Mouse (Mus musculus): ENCODE measurements around the gene 1600014C10Rik.

Gene 1600014C10Rik

DNA sequence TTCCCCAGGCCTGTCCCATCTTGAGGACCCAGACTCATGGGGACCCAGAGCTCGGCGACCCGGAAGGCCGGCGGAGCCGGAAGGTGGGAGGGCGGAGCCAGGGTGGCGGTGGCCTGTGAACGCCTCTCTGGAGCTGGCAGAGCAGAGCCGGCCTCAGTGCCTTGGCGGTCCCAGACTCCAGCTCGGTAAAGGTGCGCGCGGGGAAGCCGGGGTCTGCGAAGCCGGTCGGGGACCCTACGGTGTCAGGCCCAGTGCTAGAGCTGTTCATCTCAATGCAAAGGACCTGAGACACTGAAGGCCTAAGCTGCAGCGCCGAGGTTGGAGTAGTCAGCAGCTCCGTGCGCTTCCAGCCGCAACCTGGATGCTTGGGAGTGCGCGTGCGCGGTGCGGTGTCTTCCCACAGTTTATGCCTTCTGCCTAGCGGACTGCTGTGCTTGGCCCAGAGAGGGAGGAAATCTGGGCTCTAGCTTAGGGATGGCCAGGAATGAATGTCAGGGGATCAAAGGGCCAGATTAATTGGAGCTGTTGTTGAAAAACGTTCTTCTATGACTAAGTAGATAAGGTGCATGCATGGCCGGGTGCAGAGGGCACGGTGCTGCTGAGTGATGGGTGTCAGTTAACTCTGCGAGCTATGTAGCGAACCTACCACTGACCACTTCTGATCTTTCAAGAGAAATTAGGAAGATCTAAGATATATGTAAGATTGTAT, 846 bp downstream of the 1600014C10Rik start:
- peak; percentile 78 to 84 for DNase-seq (ENCODE audit: low spot score in 2 of 2)

DNA sequence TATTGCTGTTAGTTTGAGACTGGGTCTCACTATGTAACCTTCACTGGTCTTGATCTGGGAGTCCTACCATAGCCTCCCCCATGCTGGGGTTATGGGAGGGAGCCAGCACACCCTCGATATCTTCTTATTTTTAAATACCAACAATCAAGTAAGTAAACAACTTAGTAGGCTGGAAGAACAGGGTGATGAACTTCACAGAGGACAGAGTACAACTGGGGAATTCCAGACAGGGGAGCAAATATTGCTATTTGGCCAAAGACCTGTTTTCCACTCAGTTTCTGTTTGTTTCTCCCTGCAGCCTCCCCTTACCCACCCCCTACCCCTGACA, 1.4 kb downstream of the 1600014C10Rik start:
- DNase-seq (ENCODE audit: low spot score in 2 of 2): no peak

DNA sequence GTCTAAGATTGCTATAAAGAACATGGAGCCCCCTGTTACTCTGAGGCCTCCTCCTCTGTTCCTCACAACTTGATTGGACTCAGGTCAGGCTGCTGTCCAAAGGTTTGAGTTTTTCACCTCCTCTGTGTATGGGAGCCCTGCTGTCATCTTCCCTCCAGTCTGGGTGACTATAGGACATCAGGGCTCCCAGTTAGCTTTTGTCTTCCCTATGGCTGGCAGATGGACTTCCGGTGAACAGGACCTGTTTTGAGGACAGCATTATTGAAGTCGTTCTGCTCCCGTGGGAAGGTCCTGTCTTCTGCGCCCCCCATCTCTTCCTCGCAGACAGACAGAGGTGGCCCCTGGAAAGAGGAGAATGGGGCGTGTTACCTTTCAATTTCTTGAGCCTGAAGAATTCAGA, 1.8 kb downstream of the 1600014C10Rik start:
- no peak for DNase-seq (ENCODE audit: low spot score in 2 of 2)

DNA sequence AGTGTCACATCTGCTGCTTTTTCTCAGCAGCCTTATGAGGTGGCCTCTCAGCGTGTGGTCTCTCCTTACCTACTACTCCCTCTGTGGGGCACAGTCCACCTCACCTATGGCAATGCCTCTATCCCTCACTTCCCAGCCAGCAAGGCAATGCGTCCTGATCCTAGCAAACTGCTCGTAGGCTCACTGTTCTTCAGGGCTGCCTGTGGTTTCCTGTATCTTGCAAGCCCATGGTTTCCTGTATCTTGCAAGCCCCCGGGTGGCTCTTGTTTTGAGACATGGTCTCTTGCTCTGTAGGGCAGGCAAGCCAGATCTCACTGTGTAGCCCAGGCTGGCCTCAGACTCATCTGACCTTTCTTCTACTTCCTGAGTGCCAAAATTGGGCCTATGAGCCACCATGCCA, 3.8 kb downstream of the 1600014C10Rik start:
- DNase-seq (ENCODE audit: low spot score in 2 of 2): peak; percentile 44 to 59

DNA sequence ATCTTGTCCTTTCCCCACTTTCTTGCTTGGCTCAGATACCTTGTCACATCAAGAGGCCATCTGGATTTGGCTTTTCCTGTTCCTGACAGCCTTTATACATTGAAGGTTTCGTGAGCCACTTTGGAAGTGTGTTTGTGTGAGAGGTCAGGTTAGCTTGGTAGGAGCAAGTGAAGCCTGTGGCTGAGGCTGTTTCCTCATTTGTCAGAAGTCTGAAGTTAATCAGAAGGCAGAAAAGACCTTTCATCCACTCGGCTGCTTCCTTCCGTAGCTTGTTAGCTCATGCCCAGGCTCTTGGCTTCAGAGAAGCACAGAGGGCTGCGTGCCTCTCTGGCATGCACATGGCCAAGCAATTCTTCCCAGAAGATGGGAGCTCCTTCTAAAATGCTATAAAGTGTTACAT, 4.8 kb downstream of the 1600014C10Rik start:
- no peak for DNase-seq (ENCODE audit: low spot score in 2 of 2)

DNA sequence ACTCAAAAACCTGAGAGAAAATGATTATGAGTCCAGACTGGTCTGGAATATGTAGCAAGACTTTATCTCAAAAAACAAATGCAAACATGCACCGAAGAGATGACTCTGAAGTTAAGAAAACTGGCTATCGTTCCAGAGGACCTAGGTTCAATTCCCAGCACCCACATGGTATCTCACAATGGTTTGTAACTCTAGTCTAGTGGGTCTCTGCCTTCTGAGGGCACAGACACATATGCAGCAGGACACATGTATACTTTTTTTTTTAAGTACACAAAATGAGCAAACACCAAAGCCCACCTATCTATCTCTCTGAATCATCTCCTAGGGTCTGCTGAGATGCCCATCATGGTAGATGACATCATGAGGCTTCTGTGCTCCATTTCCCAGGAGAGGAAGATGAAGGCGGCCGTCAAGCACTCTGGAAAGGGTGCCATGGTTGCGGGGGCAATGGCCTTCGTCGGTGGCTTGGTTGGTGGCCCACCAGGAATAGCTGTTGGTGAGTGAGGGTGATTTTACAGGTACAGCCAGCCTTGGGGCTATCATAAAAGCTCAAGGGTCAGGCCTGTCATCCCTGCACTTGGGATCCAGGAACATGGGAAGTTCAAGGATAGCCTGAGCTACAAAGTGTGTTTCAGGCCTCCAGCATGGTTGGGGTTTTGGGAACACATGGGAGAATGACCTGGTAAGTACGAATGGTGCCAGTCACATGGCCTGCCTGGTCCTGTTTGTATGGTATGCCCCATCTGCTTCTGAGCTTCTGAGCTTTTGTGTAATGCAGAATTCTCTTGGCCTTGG, 5.5 kb downstream of the 1600014C10Rik start:
- DNase-seq (ENCODE audit: low spot score in 2 of 2): peak in 1 of 2 experiments; percentile 11

DNA sequence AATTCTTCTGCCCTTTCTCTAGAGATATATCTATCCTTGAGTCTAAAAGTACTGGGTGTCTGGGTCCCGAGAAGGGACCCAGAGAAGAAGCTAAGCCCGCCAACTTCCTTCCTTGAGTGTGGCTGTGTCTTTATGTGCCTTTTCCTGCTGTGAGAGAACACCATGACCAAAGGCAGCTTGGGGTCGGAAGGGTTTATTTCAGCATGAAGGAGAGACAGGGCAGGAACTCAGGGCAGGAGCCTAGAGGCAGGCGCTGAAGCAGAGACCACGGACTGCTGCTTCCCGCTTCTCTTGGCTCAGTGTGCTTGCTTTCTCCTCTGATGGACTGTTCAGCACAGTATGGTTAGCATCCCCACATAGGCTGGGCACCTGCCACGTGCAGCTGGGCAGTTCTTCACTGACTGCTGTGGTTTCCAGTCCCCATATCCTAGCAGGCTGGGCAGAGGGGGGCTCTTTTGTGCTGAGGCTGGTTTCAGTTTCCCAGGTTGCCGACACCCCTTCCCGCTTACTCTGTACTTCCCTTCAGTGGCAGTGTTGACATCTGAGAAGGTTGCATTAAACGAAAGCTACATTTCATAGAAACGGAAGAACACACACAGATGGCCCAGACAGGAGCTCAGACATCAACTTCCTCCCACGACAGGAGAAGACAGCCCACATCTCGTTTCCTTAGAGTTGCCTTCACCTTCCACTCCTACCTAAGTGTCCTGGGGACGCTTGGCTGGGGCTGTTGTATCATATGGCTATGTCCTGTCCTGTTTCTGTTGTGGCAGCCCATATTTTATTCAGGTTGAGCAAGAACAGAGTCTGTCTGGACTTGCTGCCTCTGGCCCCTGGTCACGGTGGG, 6.3 kb downstream of the 1600014C10Rik start:
- DNase-seq (ENCODE audit: low spot score in 2 of 2): peak; percentile 43 to 47

DNA sequence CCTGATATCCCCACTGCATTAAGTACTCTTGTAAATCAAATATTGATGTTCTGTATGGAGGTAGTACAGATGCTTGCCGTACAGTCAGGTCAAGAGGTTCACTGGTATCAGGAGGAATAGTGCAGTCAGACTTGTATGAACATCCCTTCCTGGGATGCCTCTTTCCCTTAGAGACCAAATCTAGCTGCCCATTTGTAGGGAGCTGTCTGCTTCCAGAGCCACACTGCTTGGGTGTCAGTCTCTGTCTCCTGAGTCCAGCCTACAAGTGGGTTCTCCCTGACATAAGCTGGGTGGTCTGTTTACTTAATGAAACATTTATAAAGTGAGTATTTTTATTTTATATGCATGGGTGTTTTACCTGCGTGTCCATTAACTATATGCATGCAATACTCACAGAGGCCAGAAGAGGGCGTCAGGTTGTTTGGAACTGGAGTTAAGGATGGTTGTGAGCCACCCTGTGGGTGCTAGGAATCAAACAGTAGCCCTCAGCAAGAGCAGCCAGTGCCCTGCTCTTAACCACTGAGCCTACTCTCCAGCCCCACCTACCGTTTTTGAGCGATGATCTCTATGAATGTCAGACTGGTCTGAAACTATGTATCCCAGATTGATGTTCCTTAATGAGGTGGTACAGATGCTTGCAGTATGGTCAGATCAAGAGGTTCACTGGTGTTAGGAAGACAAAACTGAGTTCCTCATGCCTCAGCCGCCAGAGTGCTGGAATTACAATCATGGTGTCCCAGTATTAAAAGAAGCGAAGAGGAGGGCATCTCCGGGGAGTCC, 7.2 kb downstream of the 1600014C10Rik start:
- DNase-seq (ENCODE audit: low spot score in 2 of 2): no peak

DNA sequence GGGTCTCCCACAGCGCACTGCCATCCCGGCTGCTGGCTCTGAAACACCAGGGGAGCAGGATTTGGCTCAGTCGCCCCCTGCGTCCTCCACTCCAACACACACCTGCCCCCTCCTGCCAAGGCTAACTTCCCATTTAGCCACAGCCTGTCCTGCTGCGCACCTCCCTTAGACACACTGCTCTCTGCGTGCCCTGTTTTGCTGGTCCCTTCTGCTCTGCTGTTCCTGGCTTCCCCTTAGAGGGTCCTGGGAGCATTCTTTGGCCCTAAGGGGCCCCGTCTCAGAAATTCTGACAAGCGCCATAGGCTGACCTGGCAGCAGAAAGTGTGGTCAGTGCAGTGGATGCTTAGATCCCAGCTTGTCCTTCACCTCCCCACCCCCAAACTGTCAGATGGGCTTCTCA, 8.1 kb downstream of the 1600014C10Rik start:
- no peak for DNase-seq (ENCODE audit: low spot score in 2 of 2)

DNA sequence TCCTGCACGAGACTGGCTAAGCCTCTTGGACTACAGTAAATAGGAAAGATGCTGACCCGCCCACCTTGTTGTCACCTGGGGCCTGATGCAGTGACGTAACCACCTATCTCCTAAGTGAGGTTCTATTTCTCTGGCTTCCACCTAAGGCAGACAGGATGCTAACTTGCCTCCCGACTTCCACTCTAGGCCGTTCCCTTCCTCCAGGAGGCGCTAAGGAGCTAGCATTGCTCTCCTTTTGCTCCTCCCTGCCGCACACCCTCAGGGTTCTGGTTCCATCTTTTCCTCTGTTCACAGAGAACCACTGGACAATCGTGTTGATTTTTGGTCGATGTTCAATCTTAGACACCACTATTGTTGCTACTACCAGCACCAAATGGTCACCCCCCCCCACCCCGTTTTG, 8.6 kb downstream of the 1600014C10Rik start:
- peak in 1 of 2 experiments; percentile 47 for DNase-seq (ENCODE audit: low spot score in 2 of 2)

DNA sequence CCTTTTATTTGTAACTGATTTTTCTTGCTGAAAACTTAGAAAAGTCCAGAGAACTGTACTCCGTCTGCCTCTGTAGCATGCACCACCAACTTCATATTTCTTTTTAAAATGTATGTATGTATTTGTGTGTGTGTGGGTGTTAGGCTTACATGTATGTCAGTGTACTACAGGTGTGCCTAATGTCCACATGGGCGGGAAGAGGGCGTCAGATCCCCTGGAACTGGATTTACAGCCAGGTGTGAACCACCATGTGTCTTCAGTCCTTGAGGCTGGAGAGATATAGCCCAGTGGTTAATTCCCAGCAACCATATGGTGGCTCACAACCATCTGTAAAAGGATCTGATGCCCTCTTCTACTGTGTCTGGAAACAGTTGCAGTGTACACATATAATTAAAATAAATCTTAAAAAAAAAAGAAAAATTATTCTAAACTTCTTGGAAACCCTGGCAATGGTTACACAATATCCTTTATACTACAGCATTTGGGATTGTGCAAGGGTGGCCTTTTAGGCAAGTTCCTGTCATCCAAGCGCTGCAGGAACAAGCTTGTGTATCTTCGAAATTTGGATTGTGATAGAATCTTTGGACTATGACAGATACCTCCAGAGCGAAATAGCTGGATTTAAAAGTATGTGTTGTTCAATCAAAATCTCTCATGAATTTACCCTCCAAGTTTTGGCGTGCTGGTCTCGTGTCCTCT, 17.0 kb downstream of the 1600014C10Rik start:
- DNase-seq (ENCODE audit: low spot score in 2 of 2): no peak

DNA sequence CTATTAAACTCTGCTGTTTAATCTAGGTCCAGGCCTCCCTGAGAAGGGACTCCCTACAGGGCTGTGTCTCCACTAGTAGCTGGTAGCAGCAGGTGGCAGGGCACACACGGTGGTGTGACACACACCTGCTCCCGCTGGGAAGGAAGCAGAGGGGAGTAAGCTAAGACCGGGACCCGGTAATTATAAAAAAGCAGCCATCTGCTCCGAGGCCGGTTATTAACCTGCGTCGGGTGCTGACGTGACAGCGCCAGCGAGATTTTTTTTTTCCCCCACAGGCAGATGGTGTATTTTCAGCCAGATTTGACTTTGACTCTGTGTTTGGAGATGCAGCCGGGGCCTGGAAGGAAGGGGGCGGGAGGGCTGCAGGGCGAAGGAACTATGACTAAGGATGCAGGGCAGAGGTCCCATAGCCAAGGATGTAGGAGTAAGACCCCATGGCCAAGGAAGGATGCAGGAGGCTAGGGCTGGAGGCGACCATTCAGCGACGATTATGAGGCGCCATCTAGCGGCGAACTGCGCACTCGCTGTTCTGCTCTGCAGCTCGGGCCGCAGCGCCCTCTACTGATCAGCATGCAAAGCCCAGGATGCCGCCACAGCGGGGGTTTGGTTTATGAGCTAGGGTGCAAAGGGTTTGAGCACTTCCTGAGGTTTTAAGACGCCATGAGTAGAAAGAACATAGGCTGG, 17.7 kb downstream of the 1600014C10Rik start:
- DNase-seq (ENCODE audit: low spot score in 2 of 2): peak; percentile 75 to 95

DNA sequence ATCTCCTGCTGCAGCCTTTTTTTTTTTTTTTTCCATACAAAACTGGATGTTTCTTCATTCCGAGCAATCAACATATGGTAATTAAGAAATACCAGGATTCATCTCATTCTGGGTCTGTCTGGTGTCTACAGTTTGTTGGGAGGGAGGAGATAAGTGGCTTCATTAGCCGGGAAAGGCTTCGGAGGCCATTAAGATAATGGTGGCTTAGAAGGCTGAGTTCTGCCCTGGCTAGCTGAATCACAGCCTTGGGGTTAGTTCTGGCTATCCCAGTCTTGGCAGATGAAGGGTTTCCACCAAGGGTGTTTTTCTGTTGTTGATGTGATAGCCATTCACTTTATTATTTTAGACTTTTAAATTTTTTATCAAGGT, 18.3 kb downstream of the 1600014C10Rik start:
- DNase-seq (ENCODE audit: low spot score in 2 of 2): no peak

DNA sequence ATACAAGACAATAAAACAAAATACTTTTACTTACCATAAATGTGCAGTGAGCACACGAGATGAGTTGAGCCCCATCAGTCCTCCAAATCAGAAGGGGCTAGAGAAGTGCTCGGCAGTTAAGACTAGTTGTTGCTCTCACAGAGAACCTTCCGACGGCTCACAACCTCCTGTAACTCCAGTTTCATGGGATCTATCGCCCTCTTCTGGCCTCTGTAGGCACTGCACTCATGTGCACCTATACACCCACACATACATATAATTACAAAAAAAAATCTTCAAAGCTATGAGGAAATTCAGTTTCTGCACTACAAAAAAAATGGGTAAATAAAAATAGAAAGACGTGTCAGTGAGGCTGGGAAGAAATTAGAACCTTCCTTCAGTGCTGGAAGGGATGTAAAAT, 21.3 kb downstream of the 1600014C10Rik start:
- no peak for DNase-seq (ENCODE audit: low spot score in 2 of 2)

DNA sequence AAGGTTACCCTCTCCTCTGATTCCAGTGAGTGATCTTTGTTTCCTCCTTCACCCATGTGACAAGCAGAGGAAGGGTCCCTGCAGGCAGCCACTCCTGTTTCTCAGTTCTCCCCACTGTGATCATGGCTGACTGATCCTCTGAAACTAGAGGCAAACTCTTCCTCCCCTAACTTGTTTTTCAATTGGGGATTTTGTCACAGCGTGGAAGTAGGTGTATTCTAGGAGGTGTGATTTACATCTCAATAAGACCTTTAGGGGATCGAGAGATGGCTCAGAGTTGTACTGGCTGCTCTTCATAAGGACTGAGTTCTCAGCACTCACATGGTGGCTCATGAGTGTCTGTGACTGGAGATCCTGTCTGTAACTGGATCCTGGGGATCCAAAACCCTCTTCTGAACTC, 22.8 kb downstream of the 1600014C10Rik start:
- DNase-seq (ENCODE audit: low spot score in 2 of 2): no peak

DNA sequence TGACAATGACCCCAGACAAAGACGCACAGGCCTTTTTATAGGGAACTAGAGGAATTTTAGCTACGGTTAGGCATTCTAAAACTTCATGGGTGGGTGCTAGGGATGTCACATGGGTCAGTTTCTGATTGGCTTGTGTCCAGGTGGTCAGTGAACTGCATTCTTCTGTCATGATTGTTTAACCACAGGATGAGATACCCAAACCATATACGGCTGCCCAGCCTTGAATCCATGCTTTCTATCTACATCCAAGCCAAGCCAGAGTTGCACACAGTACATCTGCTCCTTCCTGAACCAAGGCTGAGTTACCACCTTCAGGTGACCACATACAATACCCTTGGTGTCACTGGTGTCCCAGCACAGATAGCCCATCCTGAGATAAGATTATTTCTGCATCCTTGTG, 23.5 kb downstream of the 1600014C10Rik start:
- no peak for DNase-seq (ENCODE audit: low spot score in 2 of 2)

DNA sequence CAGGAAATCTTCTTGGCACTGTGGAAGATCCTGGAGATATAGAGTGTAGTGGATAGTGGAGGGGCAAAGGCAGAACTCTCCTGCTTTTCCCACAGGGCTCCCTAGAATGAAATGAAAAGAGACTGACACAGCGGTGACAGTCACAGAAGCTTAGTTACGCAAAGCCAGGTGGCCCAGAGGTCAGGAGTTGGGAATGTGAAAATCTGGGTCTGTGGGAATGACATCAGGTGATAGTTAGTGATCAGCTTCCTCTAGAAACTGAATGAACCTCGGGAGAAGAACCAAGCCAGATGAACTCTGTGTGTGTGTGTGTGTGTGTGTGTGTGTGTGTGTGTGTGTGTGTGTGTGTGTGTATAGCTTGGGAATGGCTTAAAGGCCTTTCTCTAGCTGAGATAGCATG, 26.0 kb downstream of the 1600014C10Rik start:
- no peak for DNase-seq (ENCODE audit: low spot score in 2 of 2)

DNA sequence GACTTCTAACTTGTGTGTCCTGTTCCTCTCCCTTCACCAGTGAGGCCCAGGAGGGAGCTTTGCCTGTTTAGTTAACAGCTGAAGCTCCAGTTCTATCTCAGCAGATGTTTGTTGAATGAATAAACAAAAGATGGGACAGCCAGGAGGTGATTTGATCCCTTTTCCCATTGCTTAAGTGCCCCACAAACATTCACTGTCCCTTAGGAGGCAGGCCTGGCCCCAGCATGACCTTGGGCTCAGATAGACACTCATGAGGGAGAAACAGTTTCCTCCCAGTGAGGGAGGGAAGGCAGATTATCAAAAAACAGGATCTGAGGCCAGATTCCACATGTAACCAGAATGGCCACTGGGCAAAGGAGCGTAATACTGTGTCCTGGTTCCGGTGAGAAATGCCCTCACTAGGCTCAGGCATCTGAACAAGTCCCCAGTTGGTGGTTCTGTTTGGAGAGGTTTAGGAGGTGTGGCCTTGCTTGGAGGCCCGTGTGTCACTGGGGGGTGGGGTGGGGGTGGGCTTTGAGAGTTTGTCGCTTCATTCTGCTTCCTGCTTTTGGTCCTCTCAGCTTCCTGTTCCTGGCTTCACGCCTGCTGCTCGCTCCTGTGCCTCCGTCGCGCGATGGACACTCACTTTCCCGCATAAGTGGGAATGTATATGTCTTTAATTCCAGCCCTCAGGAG, 26.6 kb downstream of the 1600014C10Rik start:
- no peak for DNase-seq (ENCODE audit: low spot score in 2 of 2)

DNA sequence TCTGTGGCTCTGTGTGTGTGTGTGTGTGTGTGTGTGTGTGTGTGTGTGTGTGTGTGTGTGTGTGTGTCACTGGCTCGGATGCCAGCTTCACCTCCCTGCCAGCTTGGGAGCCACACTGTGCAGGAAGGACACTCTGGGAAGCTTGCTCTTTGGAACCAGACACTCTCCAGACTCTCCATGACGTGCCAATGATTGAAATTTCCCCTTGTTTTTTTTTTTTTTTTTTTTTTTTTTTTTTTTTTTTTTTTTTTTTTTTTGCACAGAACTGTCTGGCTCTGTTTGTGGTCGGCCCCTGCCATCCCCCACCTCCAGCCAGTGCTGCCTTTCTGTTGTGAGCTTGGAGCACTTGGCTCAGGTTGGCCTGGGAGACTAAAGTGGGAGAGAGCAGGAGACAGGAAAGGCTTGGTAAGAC, 29.6 kb downstream of the 1600014C10Rik start:
- no peak for DNase-seq (ENCODE audit: low spot score in 2 of 2)
